Mouse (Mus musculus): ENCODE data around the gene Sdhaf3. TPM values are rescaled to one million over a fixed set of nuclear protein-coding genes. Genes with fewer than 3 reads are reported as not detected.
A peak's percentile ranks its signal among the peaks of the same experiment; 100 is the strongest.

Gene Sdhaf3
- total RNA-seq (2012; rRNA removed) (5.9 and 6.0 TPM in 2 replicates), total RNA-seq (2014; rRNA removed) (11.6 and 12.8 TPM in 2 replicates), polyA plus RNA-seq (2012; ENCODE audit: insufficient read length, low read depth) (8.8 and 10.0 TPM in 2 replicates)

DNA sequence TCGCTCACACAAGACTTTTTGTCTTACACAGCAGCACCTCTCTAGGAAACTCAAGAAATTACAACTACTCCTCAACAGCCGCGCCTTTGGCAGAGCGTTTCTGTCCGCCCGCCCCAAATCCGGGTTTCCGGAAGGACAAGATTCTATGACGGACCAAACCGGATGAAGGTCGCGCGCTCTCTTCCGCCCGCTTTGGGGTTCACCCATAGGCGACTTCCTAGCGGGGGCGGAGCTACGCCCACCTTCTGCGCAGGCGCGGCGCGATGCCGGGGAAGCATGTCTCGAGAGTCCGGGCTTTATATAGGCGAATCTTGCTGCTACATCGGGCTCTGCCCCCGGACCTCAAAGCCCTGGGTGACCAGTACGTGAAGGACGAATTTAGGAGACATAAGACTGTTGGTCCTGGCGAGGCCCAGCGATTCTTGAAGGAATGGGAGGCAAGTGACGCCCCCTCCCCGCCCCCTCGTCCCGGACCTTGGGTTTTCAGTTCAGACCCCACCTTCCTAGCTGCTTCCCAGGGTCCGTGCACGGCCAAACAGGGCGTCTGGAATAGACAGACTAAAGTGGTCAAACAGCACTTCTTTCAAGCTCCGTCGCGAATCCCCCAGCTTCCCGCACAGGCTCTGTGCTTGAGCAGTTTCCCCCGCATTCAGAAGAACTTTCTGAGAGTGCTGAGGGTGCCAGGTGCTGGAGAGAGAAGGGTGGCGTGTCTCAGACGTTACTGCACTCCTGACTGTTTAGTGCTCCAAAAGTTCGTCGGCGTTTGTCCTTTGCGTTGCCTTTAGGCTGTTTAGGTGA, at the start of gene Sdhaf3:
Gene Sdhaf3, plus strand, starts transcription at position 241 of the 798 bp plus-strand sequence.
- no peaks in the 10 kb centered on the region for H3K27me3 ChIP-seq (replicated peaks)
- peak; percentile 96 for DNase-seq (ENCODE audit: extremely low read depth)
- dilution Hi-C loops (cut with MboI; ENCODE audit: extremely low pct_ligation_motif_present, extremely low pct_unique_long_range_greater_than_20kb, low sequenced_read_pairs) (no loop called here), in situ Hi-C loops (cut with MboI; ENCODE audit: low pct_ligation_motif_present, low pct_unique_long_range_greater_than_20kb, low sequenced_read_pairs) (no loop called here)
- H3K36me3 ChIP-seq (replicated peaks in 1 of 2; ENCODE audit: control insufficient read depth in 1 of 2, insufficient read depth in 1 of 2, low read length in 1 of 2): peaks cover 0 to 11% of the 10 kb centered on the region in 2 experiments
- H3K27ac ChIP-seq (ENCODE audit: insufficient read depth, low read depth): no peak within 1 kb of the TSS
- H3K4me1 ChIP-seq (ENCODE audit: control insufficient read depth in 1 of 2, insufficient read depth in 2 of 2): no peaks in the 10 kb centered on the region
- H3K4me3 ChIP-seq (replicated peaks in 1 of 3; ENCODE audit: low read depth in 2 of 3, low read length in 2 of 3, poor library complexity in 1 of 3): peak within 1 kb of the TSS; percentile 48 to 72 (median 69)
- TF ChIP-seq MYC (IDR thresholded peaks at IDR 0.05; ENCODE audit: low read depth, low read length) (no peak; the same call in 1 of the 2 replicates), MAZ (IDR thresholded peaks at IDR 0.05; ENCODE audit: low read depth, low read length) (peak; percentile 77; the same call in 1 of the 2 replicates), ZC3H11A (IDR thresholded peaks at IDR 0.05; ENCODE audit: low read depth, low read length) (no peak), UBTF (IDR thresholded peaks at IDR 0.05; ENCODE audit: low read depth, low read length) (no peak), HCFC1 (IDR thresholded peaks at IDR 0.05; ENCODE audit: low read depth, low read length) (peak; percentile 100), ZMIZ1 (IDR thresholded peaks at IDR 0.05; ENCODE audit: low read depth, low read length) (peak; percentile 66), E2F4 (IDR thresholded peaks at IDR 0.05; ENCODE audit: insufficient replicate concordance, low read depth, low read length) (no peak), ELF1 (IDR thresholded peaks at IDR 0.05; ENCODE audit: low read depth, low read length) (peak; percentile 99), PAX5 (IDR thresholded peaks at IDR 0.05; ENCODE audit: low read length) (no peak), CHD2 (IDR thresholded peaks at IDR 0.05; ENCODE audit: low read length) (no peak), SIN3A (IDR thresholded peaks at IDR 0.05; ENCODE audit: low read length) (peak; percentile 23), RCOR1 (conservative IDR thresholded peaks at IDR 0.05; ENCODE audit: low read depth, low read length) (no peak), MEF2A (IDR thresholded peaks at IDR 0.05; ENCODE audit: borderline replicate concordance, low read depth, low read length) (peak; percentile 70), USF2 (conservative IDR thresholded peaks at IDR 0.05; ENCODE audit: low read depth, low read length) (no peak), RAD21 (IDR thresholded peaks at IDR 0.05; ENCODE audit: low read depth, low read length) (peak; percentile 43), TCF12 (IDR thresholded peaks at IDR 0.05; ENCODE audit: low read depth, low read length) (peak; percentile 73), SMC3 (IDR thresholded peaks at IDR 0.05; ENCODE audit: low read depth, low read length) (no peak), NRF1 (IDR thresholded peaks at IDR 0.05; ENCODE audit: low read depth, low read length) (peak; percentile 91), BHLHE40 (IDR thresholded peaks at IDR 0.05; ENCODE audit: low read depth, low read length) (no peak), IRF4 (IDR thresholded peaks at IDR 0.05; ENCODE audit: low read depth, low read length) (peak; percentile 66), TBP (conservative IDR thresholded peaks at IDR 0.05; ENCODE audit: low read depth, low read length) (peak; percentile 54; the same call in 1 of the 2 replicates), MXI1 (IDR thresholded peaks at IDR 0.05; ENCODE audit: low read depth, low read length) (peak; percentile 72), POLR2AphosphoS2 (IDR thresholded peaks at IDR 0.05; ENCODE audit: low read depth, low read length) (peak; percentile 63; the same call in 1 of the 2 replicates), POLR2A (IDR thresholded peaks at IDR 0.05; ENCODE audit: low read depth, low read length) (peak; percentile 87), MAX (IDR thresholded peaks at IDR 0.05; ENCODE audit: low read length) (0 out of 2 replicates have a peak, but pooled peaks have one; percentile 36), KAT2A (IDR thresholded peaks at IDR 0.05; ENCODE audit: insufficient replicate concordance, low read length) (peak; percentile 94; the same call in 1 of the 2 replicates), NELFE (IDR thresholded peaks at IDR 0.05; ENCODE audit: low read depth, low read length) (peak; percentile 84), CHD1 (IDR thresholded peaks at IDR 0.05; ENCODE audit: low read depth, low read length) (no peak), JUN (IDR thresholded peaks at IDR 0.05; ENCODE audit: insufficient read depth, low read depth, low read length) (no peak), USF1 (IDR thresholded peaks at IDR 0.05; ENCODE audit: low read depth, low read length) (no peak), GABPA (IDR thresholded peaks at IDR 0.05; ENCODE audit: insufficient replicate concordance, low read depth, low read length) (peak; percentile 26; the same call in 1 of the 2 replicates), JUND (conservative IDR thresholded peaks at IDR 0.05; ENCODE audit: low read depth, low read length) (no peak), CTCF (conservative IDR thresholded peaks at IDR 0.05 in 1 of 2, IDR thresholded peaks at IDR 0.05 in 1 of 2; ENCODE audit: low read depth in 2 of 2, low read length in 2 of 2) (peak in 1 of 2 experiments; percentile 54; a peak in 2 of 4 replicates)
- peak within 1 kb of the TSS; percentile 57 for H3K9ac ChIP-seq (ENCODE audit: insufficient read depth, low read depth)
- H3K9me3 ChIP-seq (replicated peaks; ENCODE audit: low read length): no peaks in the 10 kb centered on the region
- no peaks in the 10 kb centered on the region for H3K79me2 ChIP-seq (replicated peaks; ENCODE audit: control insufficient read depth, extremely low read depth, insufficient read depth, poor library complexity, severe bottlenecking)
- peak within 1 kb of the TSS; percentile 89 for H3K4me2 ChIP-seq (ENCODE audit: insufficient read depth, low read depth, poor library complexity, severe bottlenecking)

Measured in CH12.LX (cell line).